In genomic region chr16:34493914-34494313, GRCm38 (mm10) we compare ENCODE assay signal across 10 mouse cellular contexts.
A peak's percentile ranks its signal among the peaks of the same experiment; 100 is the strongest.
DNase-seq lines count a peak whose midpoint lies in the region; ATAC-seq and TF ChIP-seq lines count a peak whose summit lies in the region.
"Had no signal": no experiment of that assay in that cellular context is flagged by ENCODE, and none has a peak within 500 bp of the region (broad histone marks: within the 10 kb centered on the region; RNA-seq: fewer than 3 reads in every experiment).

No protein-coding gene starts in this region.

- H3K4me2 ChIP-seq in embryonic facial prominence, embryonic 14.5 days (ENCODE audit: low read depth, low read length): no peak overlapping the region

- DNase-seq in embryonic facial prominence, embryonic 14.5 days (ENCODE audit: low spot score): peak; percentile 40
- DNase-seq in embryonic facial prominence, embryonic 10.5 days (ENCODE audit: low spot score): no peak
- peak; percentile 38 for DNase-seq in kidney, adult 18-20 months
- peak; percentile 50 for DNase-seq in lung, postnatal 10 days
- no peak for DNase-seq in urinary bladder, postnatal 25 days (ENCODE audit: low spot score)
- no peak for DNase-seq in testis, postnatal 10 days (ENCODE audit: low spot score)
- DNase-seq in embryo, embryonic 10.5 days (ENCODE audit: low spot score): no peak
- DNase-seq: cerebellum, postnatal 10 days had no signal

- TF ChIP-seq CTCF in cortical plate, adult 2 months (IDR thresholded peaks at IDR 0.05; ENCODE audit: extremely low read depth, insufficient read depth, low read length): no peak

- TF ChIP-seq POLR2A in cortical plate, adult 2 months (IDR thresholded peaks at IDR 0.05; ENCODE audit: extremely low read depth, insufficient read depth, low read length): no peak

- no peak overlapping the region for H3K27ac ChIP-seq in embryonic facial prominence, embryonic 14.5 days (replicated peaks; ENCODE audit: low read depth, low read length)
- H3K27ac ChIP-seq in embryonic facial prominence, embryonic 10.5 days (replicated peaks): no peak overlapping the region
- H3K27ac ChIP-seq in cortical plate, adult 2 months (ENCODE audit: insufficient read depth, low read length): peak overlapping the region; percentile 43; the same call in 1 of the 2 replicates

- 20% methylated on average over 3 of the region's 3 CpGs for WGBS in embryonic facial prominence, embryonic 14.5 days
- 56% methylated on average over 3 of the region's 3 CpGs for WGBS in embryonic facial prominence, embryonic 10.5 days

- no peaks in the 10 kb centered on the region for H3K27me3 ChIP-seq in embryonic facial prominence, embryonic 14.5 days (replicated peaks; ENCODE audit: control insufficient read depth, insufficient read depth, low read length)
- H3K27me3 ChIP-seq in embryonic facial prominence, embryonic 10.5 days (replicated peaks; ENCODE audit: low read depth, poor library complexity, severe bottlenecking): no peaks in the 10 kb centered on the region

- no peak for ATAC-seq in embryonic facial prominence, embryonic 14.5 days (ENCODE audit: low read depth)
- ATAC-seq: hindbrain, embryonic 16.5 days had no signal

- H3K4me1 ChIP-seq in embryonic facial prominence, embryonic 14.5 days (ENCODE audit: control insufficient read depth, insufficient read depth, low read length): peaks cover 26% of the 10 kb centered on the region
- peaks cover 31% of the 10 kb centered on the region for H3K4me1 ChIP-seq in embryonic facial prominence, embryonic 10.5 days
- H3K4me1 ChIP-seq in cortical plate, adult 2 months (ENCODE audit: control insufficient read depth, insufficient read depth, low read length): peaks cover 17% of the 10 kb centered on the region

- no peak overlapping the region for H3K9ac ChIP-seq in embryonic facial prominence, embryonic 14.5 days (ENCODE audit: low read depth, low read length)

- no peak overlapping the region for H3K4me3 ChIP-seq in embryonic facial prominence, embryonic 14.5 days (ENCODE audit: low read depth, low read length)
- H3K4me3 ChIP-seq in embryonic facial prominence, embryonic 10.5 days: no peak overlapping the region
- no peak overlapping the region for H3K4me3 ChIP-seq in cortical plate, adult 2 months (ENCODE audit: insufficient read depth, low read length)

- 0 out of 2 replicates have a peak, but pooled peaks cover 5% of the 10 kb centered on the region for H3K9me3 ChIP-seq in embryonic facial prominence, embryonic 14.5 days (ENCODE audit: control insufficient read depth, low read length)
- H3K9me3 ChIP-seq in embryonic facial prominence, embryonic 10.5 days: no peaks in the 10 kb centered on the region

- H3K36me3 ChIP-seq in embryonic facial prominence, embryonic 14.5 days (ENCODE audit: control insufficient read depth, insufficient read depth, low read length): 0 out of 2 replicates have a peak, but pooled peaks cover 4% of the 10 kb centered on the region
- H3K36me3 ChIP-seq in embryonic facial prominence, embryonic 10.5 days (replicated peaks): no peaks in the 10 kb centered on the region; the same call in 1 of the 2 replicates

Comparison
In these comparisons a context has a peak if more than half of its experiments do, and no peak if none do; other contexts are left out.
1. DNase-seq: peak in embryonic facial prominence, embryonic 14.5 days (single experiment), kidney, adult 18-20 months (single experiment) and lung, postnatal 10 days (single experiment); none in embryonic facial prominence, embryonic 10.5 days (single experiment), urinary bladder, postnatal 25 days (single experiment), testis, postnatal 10 days (single experiment) and embryo, embryonic 10.5 days (single experiment).